Mouse (Mus musculus): ENCODE results near the gene Pacsin1.
"Not testable (repeated sequence)": the region's sequence is repeated elsewhere in the genome, so short reads cannot be mapped to it uniquely, and the experiment has no call there.

Pacsin1 gene

GRCm38 (mm10) chr17:27636132-27637020, 18.9 kb upstream of the Pacsin1 start, which contains the start of gene Rps10:
Gene Rps10, minus strand, starts transcription at chr17:27636669.
- DNase-seq, result no peak

- DNase-seq, result no peak
Measured at GRCm38 (mm10) chr17:27637333-27637732, 18.0 kb upstream of the Pacsin1 start.

- DNase-seq, result peak; percentile 32 to 33
Measured at GRCm38 (mm10) chr17:27638921-27639332, 16.4 kb upstream of the Pacsin1 start.

- not testable (repeated sequence) for DNase-seq
Measured at GRCm38 (mm10) chr17:27639851-27640250, 15.5 kb upstream of the Pacsin1 start.

GRCm38 (mm10) chr17:27642491-27643062, 12.7 kb upstream of the Pacsin1 start:
- DNase-seq, result no peak

DNA sequence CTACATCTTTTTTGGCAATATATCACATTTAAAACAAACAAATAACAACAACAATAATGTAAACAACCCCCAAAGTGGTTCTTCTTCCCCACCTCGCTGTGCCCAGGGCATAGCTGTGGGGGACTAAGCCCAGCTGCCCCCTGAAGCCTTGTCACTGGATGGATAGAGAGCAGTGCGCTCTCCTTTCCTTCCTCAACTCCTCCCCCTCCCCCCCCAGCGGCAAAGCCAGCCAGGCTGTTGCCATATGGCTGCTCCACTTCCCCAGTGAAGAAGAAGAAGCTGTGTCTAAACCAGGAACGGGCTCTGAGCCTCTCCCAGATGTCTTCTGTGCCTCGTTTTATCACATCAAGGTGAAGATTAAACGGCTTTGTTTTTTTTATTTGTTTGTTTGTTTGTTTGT, 12.2 kb upstream of the Pacsin1 start:
- DNase-seq, result no peak

GRCm38 (mm10) chr17:27643756-27644155, 11.6 kb upstream of the Pacsin1 start:
- no peak for DNase-seq

DNA sequence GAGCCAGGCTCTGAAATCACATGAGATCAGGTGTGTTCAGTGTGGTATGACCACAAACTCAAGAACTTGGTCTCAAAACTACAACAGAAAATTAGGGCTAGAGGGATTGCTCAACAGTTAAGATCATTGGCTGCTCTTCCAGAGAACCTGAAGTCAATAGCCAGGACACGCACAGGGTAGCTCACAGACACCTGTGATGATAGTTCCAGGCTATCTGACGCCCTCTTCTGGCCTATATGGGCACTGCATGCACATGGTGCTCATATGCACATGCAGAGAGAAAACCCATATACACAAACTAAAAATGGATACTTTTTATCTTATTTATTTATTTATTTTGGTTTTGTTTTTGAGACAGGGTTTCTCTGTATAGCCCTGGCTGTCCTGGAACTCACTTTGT, 10.7 kb upstream of the Pacsin1 start:
- DNase-seq, result no peak

- DNase-seq, result no peak
Measured at GRCm38 (mm10) chr17:27645807-27646206, 9.5 kb upstream of the Pacsin1 start.

GRCm38 (mm10) chr17:27650160-27650559, 5.1 kb upstream of the Pacsin1 start:
- peak; percentile 62 to 69 for DNase-seq

DNA sequence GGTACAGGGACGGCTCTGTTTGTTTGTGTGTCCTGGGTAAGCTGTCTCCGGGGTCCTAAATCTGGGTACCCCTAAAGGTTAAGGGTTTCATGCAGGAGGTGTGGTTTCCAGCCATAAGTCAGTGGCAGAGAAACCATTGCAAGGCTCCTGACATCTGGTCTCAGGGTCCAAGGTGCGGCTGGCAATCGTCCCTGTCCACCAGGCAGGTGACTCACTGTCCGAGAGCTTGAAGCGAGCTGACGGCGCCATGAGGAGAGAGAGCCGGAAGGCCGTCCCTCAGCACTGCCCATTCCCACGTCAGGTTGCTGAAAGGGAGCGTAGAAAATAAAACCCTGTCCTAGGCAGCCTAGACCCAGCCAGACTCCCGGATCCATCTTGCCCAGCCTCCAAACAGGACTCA, 4.7 kb upstream of the Pacsin1 start:
- no peak for DNase-seq

GRCm38 (mm10) chr17:27652046-27652790, 3.1 kb upstream of the Pacsin1 start:
- peak; percentile 47 to 61 for DNase-seq

DNA sequence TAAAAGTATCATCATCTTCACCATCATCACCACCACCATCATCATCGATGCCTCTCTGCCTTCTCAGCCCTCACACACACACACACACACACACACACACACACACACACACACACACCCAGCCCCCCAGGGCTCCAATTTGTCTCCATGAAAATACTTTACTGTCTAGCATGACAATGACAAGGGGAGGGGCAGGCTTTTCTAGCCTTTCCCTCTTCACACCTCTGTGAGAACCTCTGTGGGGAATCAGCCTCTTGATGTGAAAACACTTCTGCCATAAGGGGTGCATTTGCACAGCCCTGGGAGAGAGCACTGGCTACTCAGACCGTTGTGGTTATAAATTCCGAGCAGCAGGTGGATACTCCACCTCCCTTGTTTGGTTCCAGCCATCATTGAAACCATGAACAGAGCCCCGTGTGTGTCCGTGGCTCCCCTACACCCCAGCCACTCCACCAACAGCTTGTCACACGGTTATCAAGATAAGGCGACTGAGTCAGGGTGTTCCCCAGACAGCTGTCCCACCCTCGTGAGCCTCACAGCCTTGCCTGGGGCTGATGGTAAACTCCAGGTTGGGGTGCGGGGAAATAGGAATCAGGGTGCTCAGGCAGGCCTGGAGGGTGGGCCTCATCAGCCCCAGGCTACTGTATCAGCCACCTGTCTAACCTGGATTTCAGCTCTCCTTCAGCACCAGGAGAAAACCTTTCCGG, 1.9 kb upstream of the Pacsin1 start:
- DNase-seq, result no peak

- DNase-seq, result peak; percentile 57 to 80
Measured at GRCm38 (mm10) chr17:27656011-27656399, 696 bp downstream of the Pacsin1 start.

- no peak for DNase-seq
Measured at GRCm38 (mm10) chr17:27656414-27656813, 1.1 kb downstream of the Pacsin1 start.

GRCm38 (mm10) chr17:27657123-27657522, 1.8 kb downstream of the Pacsin1 start:
- DNase-seq, result no peak

- DNase-seq, result no peak
Measured at GRCm38 (mm10) chr17:27658767-27659166, 3.5 kb downstream of the Pacsin1 start.

GRCm38 (mm10) chr17:27671720-27672119, 16.4 kb downstream of the Pacsin1 start:
- no peak for DNase-seq

DNA sequence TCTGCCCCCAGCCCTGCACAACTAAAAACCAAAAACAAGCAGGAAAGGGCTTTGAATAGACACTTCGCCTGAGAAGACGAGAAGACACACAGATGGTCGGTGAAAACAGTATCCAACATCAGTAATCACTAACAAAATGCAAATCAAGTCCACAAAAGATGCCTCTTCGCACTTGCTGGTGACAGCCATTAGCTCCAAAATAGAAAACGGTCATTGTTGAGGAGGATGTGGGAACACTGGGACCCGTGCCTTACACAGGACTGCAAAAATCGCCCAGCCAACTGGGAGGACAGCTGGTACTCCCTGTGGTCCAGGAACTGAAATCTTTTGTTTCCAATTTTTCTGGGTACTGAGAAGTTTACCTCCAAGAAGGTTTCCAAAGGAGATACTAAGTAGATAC, 18.6 kb downstream of the Pacsin1 start:
- no peak for DNase-seq

- no peak for DNase-seq
Measured at GRCm38 (mm10) chr17:27675453-27675852, 20.1 kb downstream of the Pacsin1 start.

DNA sequence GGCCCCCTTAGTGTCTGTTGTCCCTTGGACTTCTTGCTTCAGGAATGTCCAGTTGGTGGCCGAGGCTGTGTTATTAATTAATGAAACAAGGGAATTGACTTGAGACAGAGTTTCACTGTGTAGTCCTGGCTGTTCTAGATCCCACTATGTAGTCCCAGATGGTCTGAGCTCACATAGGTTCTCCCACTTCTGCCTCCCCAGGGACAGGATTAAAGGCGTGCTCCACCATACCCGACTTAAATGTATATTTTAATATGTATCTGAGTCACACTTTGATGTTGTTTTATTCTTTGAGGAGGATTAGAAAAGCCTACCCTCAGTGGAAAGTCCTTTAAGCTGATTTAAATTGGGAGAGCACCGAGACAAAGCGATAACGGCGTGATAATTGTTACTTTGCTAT, 21.0 kb downstream of the Pacsin1 start:
- DNase-seq, result no peak

- DNase-seq, result no peak
Measured at GRCm38 (mm10) chr17:27677756-27678155, 22.4 kb downstream of the Pacsin1 start.
